Mouse (Mus musculus) intestine, postnatal 0 days (tissue): Measurements from ENCODE around the gene Cacna1s. TPM values are rescaled to one million over a fixed set of nuclear protein-coding genes. Genes with fewer than 3 reads are reported as not detected.
A peak's percentile ranks its signal among the peaks of the same experiment; 100 is the strongest.

Source experiments
- ATAC-seq: fragments of 200-750 bp; cut with Nextera tagmentation; 2 replicates; pipeline ENCODE4 v1.8.0; 2017; ENCODE audit warnings: mild to moderate bottlenecking, moderate TSS enrichment, moderate library complexity
- H3K27ac ChIP-seq: fragments of 300-500 bp; sonication (generic); 2 replicates; pipeline ENCODE4 v1.5.1; 2014; ENCODE audit warnings: mild to moderate bottlenecking, low read depth, low read length, moderate library complexity
- H3K27me3 ChIP-seq: fragments of 300-500 bp; sonication (generic); replicated peaks from 2 replicates; pipeline ENCODE4 v1.6.1; 2014; ENCODE audit warnings: low read length, mixed read lengths; ENCODE audit not compliant: control insufficient read depth, insufficient read depth
- H3K36me3 ChIP-seq: fragments of 300-500 bp; sonication (generic); 2 replicates; pipeline ENCODE4 v1.6.1; 2014; ENCODE audit warnings: mild to moderate bottlenecking, moderate library complexity; ENCODE audit not compliant: control insufficient read depth, insufficient read depth
- H3K4me1 ChIP-seq: fragments of 300-500 bp; sonication (generic); replicated peaks from 2 replicates; pipeline ENCODE4 v1.6.1; 2014; ENCODE audit warnings: antibody characterized with exemption, low read length, mixed read lengths; ENCODE audit not compliant: control insufficient read depth, insufficient read depth
- H3K4me2 ChIP-seq: fragments of 300-500 bp; sonication (generic); replicated peaks from 2 replicates; pipeline ENCODE4 v1.6.1; 2014; ENCODE audit warnings: low read depth, mild to moderate bottlenecking, moderate library complexity
- H3K4me3 ChIP-seq: fragments of 300-500 bp; sonication (generic); 2 replicates; pipeline ENCODE4 v1.5.1; 2014; ENCODE audit warnings: low read depth, low read length
- H3K9ac ChIP-seq: fragments of 300-500 bp; sonication (generic); 2 replicates; pipeline ENCODE4 v1.6.1; 2014; ENCODE audit warnings: mild to moderate bottlenecking, low read depth, low read length
- H3K9me3 ChIP-seq: fragments of 300-500 bp; sonication (generic); 2 replicates; pipeline ENCODE4 v1.6.1; 2016; ENCODE audit warnings: mixed run types; ENCODE audit not compliant: control insufficient read depth
- CTCF ChIP-seq: sonication (generic); IDR thresholded peaks from 2 replicates; pipeline ENCODE4 v1.5.1; 2016; ENCODE audit warnings: low read depth, mild to moderate bottlenecking, control low read depth, antibody characterized with exemption, moderate library complexity
- WGBS: fragments of 180-500 bp; shearing (Covaris S2); extraction: QIAGEN DNeasy Blood & Tissue Kit; methylation state at CpG from one replicate; pipeline ENCODE4 v1.1.7; 2014; 5-methylcytosine and 5-hydroxymethylcytosine counted together
- polyA plus RNA-seq: library from polyadenylated mRNA; unstranded; fragments of >200 nt; fragmentation: Nextera tagmentation; extraction: Ambion mirVana; gene quantifications from 2 replicates; pipeline ENCODE4 v1.2.1, GENCODE M21; 2015

Gene Cacna1s
- polyA plus RNA-seq, 1 experiment from 2014 or later: 0.22 TPM

DNA sequence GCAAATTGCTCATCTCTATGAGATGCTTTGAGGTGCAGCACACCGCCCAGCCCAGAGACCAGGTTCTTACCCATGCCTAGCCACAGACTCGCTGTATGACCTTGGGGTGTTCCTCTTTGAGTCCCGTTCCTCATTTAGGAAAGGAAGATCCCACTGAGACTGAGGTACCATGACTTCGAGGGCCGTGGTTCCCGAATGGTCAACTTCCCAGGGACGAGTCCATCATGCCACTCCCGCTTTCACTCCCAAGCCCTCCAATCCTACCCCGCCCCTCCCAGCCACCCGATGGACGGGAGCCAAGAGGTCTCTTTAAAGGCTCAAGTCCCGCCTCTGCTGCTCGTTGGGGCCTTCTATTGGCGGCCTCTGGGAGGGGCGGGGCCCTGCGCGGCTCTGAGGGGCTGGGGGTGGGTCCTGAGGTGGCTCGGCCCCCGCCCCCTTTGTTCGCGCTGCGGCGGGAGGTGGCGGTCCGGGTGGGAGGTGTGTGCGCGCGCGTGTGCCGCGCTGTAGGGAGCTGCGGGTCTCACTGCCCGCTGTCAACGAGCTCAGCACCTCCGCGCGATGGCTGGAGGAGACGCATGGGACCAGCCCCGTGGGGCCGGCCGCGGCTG lies 78.5 kb downstream of the Cacna1s start, which contains the start of gene Kif21b:
Gene Kif21b (plus strand): TSS at position 439 of the 608 bp plus-strand sequence.
- 2% methylated on average over 39 of the region's 42 CpGs for WGBS
- ATAC-seq: peak; percentile 59
- Histone ChIP-seq H3K27me3 (no peaks in the 10 kb centered on the region), H3K4me1 (peaks cover 34% of the 10 kb centered on the region), H3K36me3 (no peaks in the 10 kb centered on the region), H3K9ac (peak within 1 kb of the TSS; percentile 81), H3K9me3 (no peaks in the 10 kb centered on the region), H3K4me2 (peak within 1 kb of the TSS; percentile 97), H3K4me3 (peak within 1 kb of the TSS; percentile 79), H3K27ac (peak within 1 kb of the TSS; percentile 86)
- TF ChIP-seq CTCF: no peak

DNA sequence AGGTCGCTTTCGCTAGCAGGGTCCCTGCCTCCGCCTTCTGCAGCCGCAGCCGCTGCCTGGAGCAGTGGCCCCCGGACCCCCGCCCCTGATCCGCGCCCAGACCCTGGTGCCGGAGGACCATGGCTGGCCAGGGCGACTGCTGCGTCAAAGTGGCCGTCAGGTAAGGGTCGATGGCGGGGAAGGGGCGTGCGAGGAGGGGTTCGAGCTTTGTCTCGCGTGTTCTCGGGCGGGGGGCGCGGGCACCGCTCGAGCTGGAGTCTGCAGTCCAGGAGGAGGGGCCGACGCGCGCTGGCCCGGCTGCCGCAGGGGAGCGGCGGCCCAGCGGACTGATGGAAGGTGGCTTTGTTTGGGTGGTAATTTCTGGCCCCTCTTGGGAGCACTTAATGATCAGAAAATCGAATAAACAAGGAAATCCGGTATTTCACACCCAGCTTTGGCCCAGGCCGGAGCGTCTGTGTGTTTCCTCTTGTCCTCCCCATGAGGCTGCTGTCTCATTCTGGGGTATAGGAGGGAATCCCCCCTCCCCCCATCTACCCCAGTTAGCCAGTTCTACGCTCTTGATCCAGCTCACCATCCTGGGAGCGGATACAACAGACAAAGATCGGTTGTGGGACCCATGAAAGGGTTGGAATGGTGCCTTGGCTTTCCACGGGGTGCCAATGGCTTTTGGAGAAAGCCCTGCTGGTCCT lies 79.2 kb downstream of the Cacna1s start:
- peaks cover 38% of the 10 kb centered on the region for H3K4me1 ChIP-seq

GRCm38 (mm10) chr1:136132386-136133201 lies 80.0 kb downstream of the Cacna1s start:
- no peaks in the 10 kb centered on the region for H3K9me3 ChIP-seq
- H3K4me1 ChIP-seq: peaks cover 45% of the 10 kb centered on the region
- H3K4me2 ChIP-seq: peak overlapping the region; percentile 97
- TF ChIP-seq CTCF: no peak
- peak overlapping the region; percentile 81 for H3K9ac ChIP-seq
- no peaks in the 10 kb centered on the region for H3K27me3 ChIP-seq
- peak overlapping the region; percentile 79 for H3K4me3 ChIP-seq
- H3K36me3 ChIP-seq: no peaks in the 10 kb centered on the region
- 38% methylated on average over 10 of the region's 10 CpGs for WGBS
- ATAC-seq: no peak
- peak overlapping the region; percentile 86; the same call in 1 of the 2 replicates for H3K27ac ChIP-seq

More for the DNA sequence above, 79.2 kb downstream of the Cacna1s start:
- WGBS: under 1% methylated on average over 43 of the region's 43 CpGs
- H3K27me3 ChIP-seq: no peaks in the 10 kb centered on the region
- peak overlapping the region; percentile 79 for H3K4me3 ChIP-seq
- H3K4me2 ChIP-seq: peak overlapping the region; percentile 97
- no peaks in the 10 kb centered on the region for H3K9me3 ChIP-seq
- H3K36me3 ChIP-seq: no peaks in the 10 kb centered on the region
- no peak for TF ChIP-seq CTCF
- ATAC-seq: peak; percentile 4; the same call in 1 of the 2 replicates
- H3K9ac ChIP-seq: peak overlapping the region; percentile 81
- peak overlapping the region; percentile 86 for H3K27ac ChIP-seq

- 25% methylated on average over 13 of the region's 13 CpGs for WGBS
- H3K36me3 ChIP-seq: no peaks in the 10 kb centered on the region
- H3K4me1 ChIP-seq: peaks cover 54% of the 10 kb centered on the region
- peak overlapping the region; percentile 79; the same call in 1 of the 2 replicates for H3K4me3 ChIP-seq
- no peaks in the 10 kb centered on the region for H3K27me3 ChIP-seq
- H3K9me3 ChIP-seq: no peaks in the 10 kb centered on the region
- H3K4me2 ChIP-seq: peak overlapping the region; percentile 97
- ATAC-seq: no peak
- H3K9ac ChIP-seq: peak overlapping the region; percentile 37
- peak overlapping the region; percentile 89 for H3K27ac ChIP-seq
- TF ChIP-seq CTCF: no peak
Observed at GRCm38 (mm10) chr1:136133570-136134240, 81.2 kb downstream of the Cacna1s start.

- no peak for ATAC-seq
- Histone ChIP-seq H3K4me2 (peak overlapping the region; percentile 97), H3K36me3 (no peaks in the 10 kb centered on the region), H3K4me1 (peaks cover 54% of the 10 kb centered on the region), H3K27me3 (no peaks in the 10 kb centered on the region), H3K9me3 (no peaks in the 10 kb centered on the region), H3K4me3 (no peak overlapping the region), H3K9ac (peak overlapping the region; percentile 37; the same call in 1 of the 2 replicates), H3K27ac (peak overlapping the region; percentile 89)
- 66% methylated on average over 2 of the region's 2 CpGs for WGBS
- TF ChIP-seq CTCF: no peak
Observed at GRCm38 (mm10) chr1:136134547-136134946, 82.0 kb downstream of the Cacna1s start.
